Mouse (Mus musculus): ENCODE measurements around the gene Supv3l1. TPM values are rescaled to one million over a fixed set of nuclear protein-coding genes. Genes with fewer than 3 reads are reported as not detected.
"Not testable (repeated sequence)": the region's sequence is repeated elsewhere in the genome, so short reads cannot be mapped to it uniquely, and the experiment has no call there.

Supv3l1 gene
- total RNA-seq (2017), result 15.5 and 17.5 TPM in 2 replicates

DNA sequence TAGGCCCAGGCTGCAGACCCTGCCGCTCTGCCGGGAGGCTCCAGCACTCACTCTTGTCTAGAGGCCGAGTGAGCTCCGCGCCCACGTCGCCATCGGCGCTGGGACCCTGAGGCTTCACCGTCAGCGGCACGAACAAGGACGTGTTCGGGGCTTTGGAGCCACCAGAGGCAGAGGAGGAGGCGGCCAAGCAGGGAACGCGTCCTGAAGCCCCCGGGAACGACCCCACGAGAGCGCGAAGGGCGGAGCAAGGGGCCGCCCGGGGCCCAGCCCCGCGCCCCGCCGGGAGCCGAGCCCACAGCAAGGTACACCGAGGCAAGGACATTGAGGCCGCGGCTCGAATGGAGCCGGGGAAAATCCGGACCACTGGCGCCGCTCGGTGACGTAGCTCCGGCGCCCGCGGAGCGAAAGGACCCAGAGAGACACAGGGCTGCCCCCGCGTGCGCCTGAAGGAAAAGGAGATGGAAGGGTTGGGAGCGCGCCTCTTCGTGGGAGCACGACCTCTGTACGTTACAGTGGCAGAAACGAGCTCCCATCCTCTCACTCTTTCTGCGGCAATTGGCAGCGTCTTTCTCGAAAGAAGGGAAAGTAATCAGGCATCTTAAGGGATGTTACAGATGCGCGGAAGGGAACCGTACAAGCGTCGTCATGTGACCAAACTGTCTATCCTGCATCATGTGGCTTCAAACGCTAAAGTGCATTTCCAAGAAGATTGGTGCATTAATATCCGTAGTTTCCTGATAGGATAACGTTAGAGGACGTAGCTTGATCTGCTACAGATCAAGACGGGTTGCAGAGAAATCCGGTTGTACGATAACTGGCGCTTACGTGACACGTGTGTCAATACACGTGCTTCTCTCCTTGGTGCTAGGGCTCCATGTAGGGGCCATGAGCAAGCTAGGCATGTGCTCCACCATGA, at the start of gene Supv3l1, which contains the start of gene 4930507D05Rik:
TSS of gene Supv3l1 (minus strand) at position 375 of the 916 bp plus-strand sequence.
TSS of gene 4930507D05Rik (plus strand) at position 126 of the 916 bp plus-strand sequence.
- peak; percentile 85 for ATAC-seq (ENCODE audit: extremely low read depth, insufficient number of reproducible peaks, low FRiP score, poor library complexity, severe bottlenecking)

DNA sequence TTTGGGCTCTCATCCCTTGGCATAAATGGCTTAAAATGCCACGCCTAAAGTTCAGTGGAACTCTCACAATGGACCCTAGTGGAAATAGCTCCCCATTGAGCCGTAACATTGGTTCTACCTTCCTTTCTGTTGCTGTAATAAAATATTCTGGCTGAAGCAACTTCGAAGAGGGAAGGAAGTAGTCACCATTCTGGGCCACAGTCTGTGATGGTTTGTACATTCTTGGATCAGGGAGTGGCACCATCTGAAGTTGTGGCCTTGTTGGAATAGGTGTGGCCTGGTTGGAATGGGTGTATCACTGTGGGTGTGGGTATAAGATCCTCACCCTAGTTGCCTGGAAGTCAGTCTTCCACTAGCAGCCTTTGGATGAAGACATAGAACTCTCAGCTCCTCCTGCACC, 42.1 kb upstream of the Supv3l1 start:
- ATAC-seq (ENCODE audit: extremely low read depth, insufficient number of reproducible peaks, low FRiP score, poor library complexity, severe bottlenecking), result not testable (repeated sequence)

DNA sequence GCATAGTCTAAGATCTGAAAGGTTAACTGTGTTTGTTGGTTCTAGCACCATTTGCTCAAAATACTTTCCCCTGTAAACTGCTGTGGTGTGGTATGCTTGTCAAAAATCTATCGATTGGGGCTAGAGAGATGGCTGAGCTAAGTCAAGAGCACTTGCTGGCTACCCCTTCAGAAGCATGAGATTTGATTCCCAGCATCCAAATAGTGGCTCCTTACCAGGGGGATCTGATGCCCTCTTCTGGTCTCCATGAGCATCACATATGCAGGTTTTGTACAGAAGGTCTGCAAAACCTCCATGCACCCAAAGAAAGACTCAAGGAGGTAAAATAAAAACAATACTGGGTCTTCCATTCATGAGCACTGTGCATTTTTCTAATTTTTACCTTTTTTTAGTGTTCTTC, 38.7 kb upstream of the Supv3l1 start:
- ATAC-seq (ENCODE audit: extremely low read depth, insufficient number of reproducible peaks, low FRiP score, poor library complexity, severe bottlenecking), result no peak

DNA sequence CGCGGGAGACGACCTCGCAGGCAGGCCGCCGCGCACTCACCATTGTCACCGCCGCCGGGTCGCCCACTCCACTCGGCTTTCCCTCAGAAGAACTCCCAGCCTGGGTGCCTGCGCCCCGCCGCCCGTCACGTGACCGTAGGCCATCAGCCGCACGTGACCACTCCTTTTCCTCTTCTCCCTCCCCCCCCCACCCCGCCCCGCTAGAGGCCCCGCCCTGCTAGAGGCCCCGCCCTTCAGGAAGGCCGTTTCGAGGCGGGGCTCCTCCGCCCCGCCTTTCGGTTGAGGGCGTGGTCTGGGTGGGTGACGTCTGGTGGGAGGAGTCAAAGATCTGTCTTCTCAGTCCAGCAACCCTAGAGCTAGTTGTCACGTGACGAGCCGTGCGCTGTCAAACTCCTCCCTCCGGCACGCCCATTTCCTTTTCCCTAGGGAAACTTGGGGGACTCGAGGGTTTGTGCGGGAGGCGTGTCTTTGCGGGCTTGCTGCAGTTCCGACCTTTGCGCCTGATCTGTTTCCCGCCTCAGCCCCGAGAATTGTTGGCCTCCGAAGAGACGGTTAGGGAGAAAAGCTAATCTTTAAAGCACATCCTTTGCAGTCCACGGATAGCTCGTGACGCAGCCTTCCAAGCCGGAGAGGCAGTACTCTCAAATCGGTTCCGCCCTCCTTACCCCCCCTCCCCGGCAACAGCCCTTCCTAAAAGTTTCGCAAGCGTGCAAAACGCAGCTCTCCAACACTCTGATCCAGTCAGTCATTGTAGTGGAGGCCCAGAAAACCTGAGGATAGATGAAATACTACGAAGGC, 37.3 kb upstream of the Supv3l1 start, which contains the start of gene Vps26a:
TSS of gene Vps26a (minus strand) at position 188 of the 798 bp plus-strand sequence.
- ATAC-seq (ENCODE audit: extremely low read depth, insufficient number of reproducible peaks, low FRiP score, poor library complexity, severe bottlenecking), result peak; percentile 69

DNA sequence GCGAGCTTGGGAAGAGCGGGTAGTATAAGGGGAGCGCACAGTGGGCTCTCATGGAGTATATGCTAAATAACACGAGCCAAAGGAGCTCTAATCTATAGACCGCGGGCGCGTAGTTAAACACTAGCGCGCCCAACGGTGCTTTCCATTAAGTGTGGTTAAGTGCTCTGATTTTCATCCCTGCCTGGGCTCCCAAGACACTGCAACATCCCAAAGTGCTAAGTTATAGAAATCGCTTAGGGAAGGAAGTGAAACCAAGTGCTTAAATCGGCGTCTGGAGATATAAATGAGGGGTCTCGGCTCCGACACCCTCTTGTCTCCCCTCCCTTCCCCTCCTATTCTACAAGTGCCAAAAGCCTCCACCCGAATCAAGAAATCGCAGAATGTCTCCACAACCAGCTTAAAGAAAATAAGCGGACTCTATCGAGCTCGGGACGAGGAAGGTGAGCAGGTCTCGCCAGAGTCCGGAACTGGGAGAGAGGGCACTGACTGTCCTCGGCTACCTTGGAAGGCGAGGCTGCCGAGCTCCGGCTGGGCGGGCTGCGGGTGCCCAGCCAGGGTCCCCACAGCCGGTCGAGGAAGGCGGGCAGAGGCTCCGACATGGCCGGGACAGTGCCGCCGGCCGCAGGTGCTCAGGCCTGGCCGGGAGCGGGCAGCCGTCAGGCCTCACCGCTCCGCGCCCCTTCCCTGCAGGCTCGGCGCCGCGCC, 36.5 kb upstream of the Supv3l1 start:
- ATAC-seq (ENCODE audit: extremely low read depth, insufficient number of reproducible peaks, low FRiP score, poor library complexity, severe bottlenecking), result no peak

DNA sequence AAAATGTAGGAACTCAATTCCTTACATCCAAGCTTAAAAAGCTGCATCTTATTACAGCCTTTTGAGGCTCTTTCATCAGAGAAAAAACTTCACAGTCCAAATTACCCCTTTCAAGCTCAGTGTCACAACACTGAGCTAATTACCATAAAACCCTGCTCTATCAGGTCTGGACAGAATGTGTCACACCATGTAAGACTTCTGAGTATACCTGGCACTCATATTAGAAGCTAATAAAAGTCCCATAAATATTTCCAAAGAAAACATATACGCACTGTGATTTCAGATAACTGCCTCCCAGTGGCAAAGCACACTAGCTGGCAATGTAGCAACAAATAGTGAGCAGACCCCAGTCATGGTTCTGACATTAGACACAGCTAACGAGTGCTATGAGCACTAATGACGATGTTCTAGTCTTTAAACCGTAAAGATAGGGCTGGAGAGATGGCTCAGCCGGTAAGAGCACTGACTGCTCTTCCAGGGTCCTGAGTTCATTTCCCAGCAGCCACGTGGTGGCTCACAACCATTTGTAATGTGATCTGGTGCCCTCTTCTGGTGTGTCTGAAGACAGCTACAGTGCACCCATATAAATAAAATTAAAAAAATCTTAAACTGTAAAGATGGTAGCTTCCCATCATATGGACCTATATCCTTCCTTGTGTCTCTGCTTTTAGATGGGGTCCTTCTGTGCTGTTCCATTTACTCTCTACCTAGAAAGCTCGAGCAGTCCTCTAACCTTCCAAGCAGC, 31.7 kb upstream of the Supv3l1 start:
- no peak for ATAC-seq (ENCODE audit: extremely low read depth, insufficient number of reproducible peaks, low FRiP score, poor library complexity, severe bottlenecking)

DNA sequence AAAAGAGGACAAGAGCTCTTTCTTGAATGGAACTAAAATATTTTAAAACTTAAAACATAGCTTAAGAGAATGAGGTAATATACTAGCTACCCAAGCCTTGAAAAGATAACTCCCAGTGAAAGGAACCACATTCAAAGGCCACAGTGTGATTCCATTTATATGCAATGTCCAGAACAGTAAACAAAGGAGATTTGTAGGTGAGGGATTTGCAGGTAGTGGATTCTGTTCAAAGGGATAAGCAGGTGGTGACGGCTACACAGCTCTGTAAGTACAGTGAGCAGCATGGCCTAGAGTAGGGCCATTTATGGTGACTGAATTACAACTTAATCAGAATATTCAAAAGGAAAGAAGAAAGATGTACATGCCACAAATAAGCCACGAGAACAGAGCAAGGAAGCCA, 27.4 kb upstream of the Supv3l1 start:
- ATAC-seq (ENCODE audit: extremely low read depth, insufficient number of reproducible peaks, low FRiP score, poor library complexity, severe bottlenecking), result no peak

DNA sequence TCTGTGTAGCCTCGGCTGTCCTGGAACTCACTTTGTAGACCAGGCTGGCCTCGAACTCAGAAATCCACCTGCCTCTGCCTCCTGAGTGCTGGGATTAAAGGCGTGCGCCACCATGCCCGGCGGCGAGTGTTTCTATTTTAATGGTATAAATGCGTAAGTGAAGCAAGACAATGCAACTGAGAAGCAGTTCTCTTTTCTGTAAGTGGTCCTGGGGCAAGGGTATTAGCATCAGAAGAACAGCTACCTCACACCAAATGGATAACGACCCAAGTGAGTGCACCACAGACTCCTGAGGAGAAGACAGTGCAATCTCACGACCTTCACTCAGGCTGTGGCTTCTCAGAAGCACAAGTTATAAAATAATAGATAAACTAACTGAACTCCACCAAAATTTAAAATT, 25.4 kb upstream of the Supv3l1 start:
- ATAC-seq (ENCODE audit: extremely low read depth, insufficient number of reproducible peaks, low FRiP score, poor library complexity, severe bottlenecking), result no peak

DNA sequence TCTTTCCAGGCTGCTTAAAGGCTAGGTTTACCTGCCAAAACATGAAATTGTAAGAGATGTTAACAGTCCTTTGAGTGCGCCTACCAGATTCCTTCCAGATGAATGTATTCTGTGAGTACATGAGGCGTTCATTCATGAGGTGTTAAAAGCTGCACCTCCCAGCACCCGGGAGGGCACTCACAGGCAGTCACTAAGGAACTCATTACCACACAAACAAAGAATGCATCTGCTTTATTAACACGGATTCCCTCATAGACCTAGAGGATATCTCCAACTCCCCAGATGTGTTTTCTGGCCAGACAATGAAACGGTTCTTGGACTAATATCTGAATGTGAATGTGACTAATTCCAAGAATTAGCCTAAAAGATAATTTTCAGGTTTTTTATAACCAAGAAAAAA, 21.6 kb upstream of the Supv3l1 start:
- ATAC-seq (ENCODE audit: extremely low read depth, insufficient number of reproducible peaks, low FRiP score, poor library complexity, severe bottlenecking), result no peak

DNA sequence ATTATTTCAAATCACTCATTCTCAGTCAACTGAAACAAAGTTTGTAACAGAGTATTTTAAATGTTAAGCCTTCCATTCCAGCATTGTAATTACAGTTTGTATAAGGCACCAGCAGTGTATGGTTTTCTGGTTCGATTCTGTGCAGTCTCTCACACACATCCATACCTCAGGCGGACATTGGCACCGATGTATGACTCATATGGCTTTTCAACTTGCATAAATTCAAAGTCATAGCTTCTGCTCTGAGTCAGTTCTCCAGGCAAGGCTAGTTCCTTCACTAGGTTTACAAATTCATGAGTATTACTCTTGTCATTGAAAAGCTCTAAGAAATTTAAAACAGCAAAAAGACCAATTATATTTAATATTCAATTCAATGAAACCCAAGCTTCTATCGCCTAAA, 20.2 kb upstream of the Supv3l1 start:
- ATAC-seq (ENCODE audit: extremely low read depth, insufficient number of reproducible peaks, low FRiP score, poor library complexity, severe bottlenecking), result no peak

DNA sequence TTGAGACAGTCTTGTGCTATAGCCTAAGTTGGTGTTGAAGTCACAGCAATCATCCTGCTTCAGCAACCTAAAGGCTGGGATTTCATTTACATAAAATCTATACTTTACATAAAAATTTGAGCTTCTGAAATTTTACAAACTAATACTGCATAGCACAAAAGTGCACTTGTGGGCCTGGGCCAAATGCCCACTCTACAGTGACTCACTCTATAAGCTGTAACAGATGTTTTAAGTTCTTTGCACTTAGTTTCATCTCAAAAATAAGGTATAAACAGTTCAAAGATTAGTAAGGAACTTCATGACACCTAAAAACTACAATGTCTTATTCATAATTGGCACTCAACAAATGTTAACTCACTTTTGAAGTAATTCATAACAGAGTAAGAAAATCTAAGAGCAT, 11.8 kb upstream of the Supv3l1 start:
- ATAC-seq (ENCODE audit: extremely low read depth, insufficient number of reproducible peaks, low FRiP score, poor library complexity, severe bottlenecking), result no peak

DNA sequence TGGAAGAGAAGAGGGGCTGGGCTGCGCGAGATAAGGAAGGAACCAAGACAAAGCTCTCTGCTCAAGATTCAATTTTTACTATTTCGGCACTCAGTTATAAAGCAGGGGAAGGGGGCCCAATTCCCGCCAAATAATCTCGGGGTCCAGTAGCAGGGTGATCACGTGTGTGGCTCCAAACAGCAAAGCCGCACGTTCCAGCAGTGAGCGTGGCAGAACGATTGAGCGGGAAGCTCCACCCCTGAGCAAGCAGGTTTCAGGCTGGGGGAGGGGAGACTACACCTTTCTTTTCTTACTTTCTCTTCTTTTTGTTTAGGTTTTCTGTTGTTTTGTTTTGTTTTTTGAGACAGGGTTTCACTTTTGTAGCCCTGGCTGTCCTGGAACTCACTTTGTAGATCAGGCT, 2.5 kb upstream of the Supv3l1 start:
- ATAC-seq (ENCODE audit: extremely low read depth, insufficient number of reproducible peaks, low FRiP score, poor library complexity, severe bottlenecking), result not testable (repeated sequence)

DNA sequence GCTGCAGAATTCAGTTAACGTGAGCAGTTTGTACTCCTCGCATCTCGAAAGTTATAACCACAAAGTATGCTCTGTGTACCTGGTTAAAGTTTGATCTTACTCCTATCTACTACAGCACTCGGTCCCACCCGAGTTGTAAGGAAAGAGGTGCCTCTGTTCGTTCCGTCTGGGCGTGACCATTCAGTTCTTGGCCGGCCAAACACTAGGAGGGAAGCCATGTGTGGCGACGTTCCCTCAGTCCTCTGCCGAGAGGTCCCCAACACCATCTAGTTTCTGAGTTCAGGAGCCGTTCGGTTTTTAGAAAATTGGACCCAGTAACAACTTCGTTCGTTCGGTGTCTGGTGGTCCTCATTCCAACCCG, 722 bp upstream of the Supv3l1 start:
- ATAC-seq (ENCODE audit: extremely low read depth, insufficient number of reproducible peaks, low FRiP score, poor library complexity, severe bottlenecking), result no peak

DNA sequence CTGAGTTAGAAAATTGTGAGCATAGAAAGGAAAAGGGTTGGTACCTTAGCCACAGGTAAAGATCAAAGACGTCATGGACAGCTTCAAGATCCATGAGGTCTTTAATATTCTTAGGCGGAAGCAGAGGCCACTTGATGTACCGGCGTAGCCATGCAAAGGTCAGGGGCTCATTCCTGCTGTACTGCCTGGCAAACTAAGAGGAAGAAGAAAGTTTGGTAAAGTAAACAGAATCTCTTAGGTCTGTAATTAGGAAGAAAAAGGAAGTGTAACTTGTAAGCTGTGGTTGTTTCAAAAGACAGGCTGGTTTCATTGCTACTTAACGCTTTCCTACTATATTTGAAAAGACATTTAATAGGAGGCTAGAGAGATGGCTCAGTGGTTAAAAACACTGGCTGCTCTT, 19.1 kb downstream of the Supv3l1 start:
- no peak for ATAC-seq (ENCODE audit: extremely low read depth, insufficient number of reproducible peaks, low FRiP score, poor library complexity, severe bottlenecking)

DNA sequence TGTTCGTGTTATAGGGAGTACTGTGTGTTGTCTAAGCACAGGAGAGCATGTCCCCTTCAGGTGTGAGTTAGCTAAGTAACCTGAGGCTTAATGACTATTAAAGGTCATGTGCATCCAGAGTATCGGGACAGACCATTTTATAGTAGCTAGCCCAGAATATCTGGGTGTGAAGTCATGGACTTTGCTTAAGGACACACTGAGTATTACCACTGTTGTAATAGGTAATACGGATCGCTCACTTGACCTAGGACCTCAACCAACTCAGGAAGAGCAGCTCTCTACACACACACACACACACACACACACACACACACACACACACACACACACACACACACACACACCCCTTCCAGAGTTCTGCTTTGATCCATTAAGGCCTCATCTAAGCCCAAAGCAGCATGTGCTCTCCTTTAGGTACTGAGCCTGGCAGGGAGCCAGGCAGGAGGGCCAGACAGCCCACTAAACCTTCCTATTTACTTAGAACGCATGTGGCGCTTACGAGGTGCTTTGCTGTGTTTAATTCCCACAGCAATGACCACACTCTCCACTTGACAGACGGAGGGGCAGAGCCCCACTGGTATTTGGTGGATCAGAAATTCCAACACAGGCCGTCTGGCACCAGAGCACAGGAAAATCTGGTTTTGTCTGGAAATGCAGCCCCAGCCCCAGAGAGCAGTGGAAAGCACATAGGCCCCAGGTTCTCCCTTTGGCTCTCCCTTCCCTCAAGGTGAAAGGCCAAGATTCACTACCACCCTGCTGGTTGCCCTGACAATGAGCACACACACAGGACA, 24.3 kb downstream of the Supv3l1 start:
- no peak for ATAC-seq (ENCODE audit: extremely low read depth, insufficient number of reproducible peaks, low FRiP score, poor library complexity, severe bottlenecking)

DNA sequence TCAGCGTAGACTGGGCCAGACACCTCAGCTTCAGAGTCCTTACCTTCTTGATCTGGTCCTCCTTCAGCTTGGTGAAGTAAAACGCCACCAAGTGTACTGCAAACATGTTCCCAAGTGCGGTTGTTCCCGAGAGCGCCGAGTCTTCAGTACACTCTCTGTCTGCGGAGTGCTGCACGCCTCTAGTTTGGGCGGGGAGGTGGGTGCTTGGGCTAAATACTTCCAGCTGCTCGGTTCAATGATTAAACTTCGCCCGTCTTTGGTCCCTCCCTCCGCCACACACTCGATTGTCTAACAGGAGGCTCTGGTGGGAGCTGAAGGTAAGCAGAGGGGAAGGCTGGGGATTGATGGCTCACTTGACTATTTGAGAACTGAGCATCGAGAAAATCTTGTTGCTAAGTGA, 27.3 kb downstream of the Supv3l1 start, which contains the start of gene Hkdc1:
TSS of gene Hkdc1 (minus strand) at position 237 of the 400 bp plus-strand sequence.
- no peak for ATAC-seq (ENCODE audit: extremely low read depth, insufficient number of reproducible peaks, low FRiP score, poor library complexity, severe bottlenecking)

DNA sequence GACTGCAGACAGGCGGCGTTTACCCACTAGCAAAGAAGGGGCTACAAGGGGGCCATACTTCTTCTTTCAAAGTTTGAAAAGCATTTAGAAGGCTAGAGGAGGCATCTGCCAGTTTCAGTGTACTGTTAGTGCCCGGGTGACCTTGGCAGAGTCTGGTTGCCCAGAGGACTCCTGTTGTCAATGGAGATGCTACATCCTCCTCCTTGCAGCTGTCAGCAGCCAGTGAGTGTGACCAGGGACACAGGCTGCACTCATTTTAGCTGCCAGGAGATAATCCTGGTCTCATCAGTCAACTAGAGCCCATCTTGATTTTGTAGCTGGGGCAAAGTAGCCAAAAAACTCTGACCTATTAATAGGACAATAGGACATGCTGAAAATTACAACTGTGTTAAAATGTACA, 28.4 kb downstream of the Supv3l1 start:
- ATAC-seq (ENCODE audit: extremely low read depth, insufficient number of reproducible peaks, low FRiP score, poor library complexity, severe bottlenecking), result no peak

DNA sequence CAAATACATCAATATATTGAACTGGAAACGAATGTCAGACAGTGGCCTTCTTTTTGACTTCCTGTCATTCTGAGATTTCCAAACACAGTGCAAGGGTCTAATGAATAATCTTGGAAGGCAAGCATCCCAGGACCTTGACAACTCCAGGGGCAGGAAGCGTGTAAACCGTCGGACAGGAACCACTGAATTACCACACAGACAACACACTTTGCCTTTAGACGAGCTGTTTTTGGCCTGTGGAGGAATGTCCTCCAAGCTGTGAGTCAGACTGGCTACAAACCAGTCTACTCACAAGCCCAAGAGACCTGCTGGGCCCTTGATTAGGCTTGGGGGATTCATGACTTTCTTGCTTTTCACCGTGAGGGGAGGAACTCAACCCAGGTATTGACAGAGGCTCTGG, 29.1 kb downstream of the Supv3l1 start:
- no peak for ATAC-seq (ENCODE audit: extremely low read depth, insufficient number of reproducible peaks, low FRiP score, poor library complexity, severe bottlenecking)

All from neutrophil, adult 5-6 weeks (primary cell).